Mouse (Mus musculus): ENCODE results near the gene Fibcd1.

GRCm38 (mm10) chr2:31864891-31865290 lies 19.1 kb upstream of the Fibcd1 start:
- no peak for TF ChIP-seq POLR2A (IDR thresholded peaks at IDR 0.05; ENCODE audit: borderline replicate concordance, control insufficient read depth, low read depth, low read length)
- no peak for TF ChIP-seq CTCF (IDR thresholded peaks at IDR 0.05; ENCODE audit: control insufficient read depth, insufficient read depth, low read length)
